Mouse (Mus musculus) lung, postnatal 0 days (tissue): ENCODE measurements around the gene Klhl40.

Experiments
- CTCF ChIP-seq: IDR thresholded peaks from 2 replicates; pipeline ENCODE4 v1.5.1; 2016; ENCODE audit warnings: antibody characterized with exemption, mild to moderate bottlenecking
- EP300 ChIP-seq: IDR thresholded peaks from 2 replicates; pipeline ENCODE4 v1.6.1; 2016; ENCODE audit warnings: antibody characterized with exemption, mild to moderate bottlenecking, control low read depth

DNA sequence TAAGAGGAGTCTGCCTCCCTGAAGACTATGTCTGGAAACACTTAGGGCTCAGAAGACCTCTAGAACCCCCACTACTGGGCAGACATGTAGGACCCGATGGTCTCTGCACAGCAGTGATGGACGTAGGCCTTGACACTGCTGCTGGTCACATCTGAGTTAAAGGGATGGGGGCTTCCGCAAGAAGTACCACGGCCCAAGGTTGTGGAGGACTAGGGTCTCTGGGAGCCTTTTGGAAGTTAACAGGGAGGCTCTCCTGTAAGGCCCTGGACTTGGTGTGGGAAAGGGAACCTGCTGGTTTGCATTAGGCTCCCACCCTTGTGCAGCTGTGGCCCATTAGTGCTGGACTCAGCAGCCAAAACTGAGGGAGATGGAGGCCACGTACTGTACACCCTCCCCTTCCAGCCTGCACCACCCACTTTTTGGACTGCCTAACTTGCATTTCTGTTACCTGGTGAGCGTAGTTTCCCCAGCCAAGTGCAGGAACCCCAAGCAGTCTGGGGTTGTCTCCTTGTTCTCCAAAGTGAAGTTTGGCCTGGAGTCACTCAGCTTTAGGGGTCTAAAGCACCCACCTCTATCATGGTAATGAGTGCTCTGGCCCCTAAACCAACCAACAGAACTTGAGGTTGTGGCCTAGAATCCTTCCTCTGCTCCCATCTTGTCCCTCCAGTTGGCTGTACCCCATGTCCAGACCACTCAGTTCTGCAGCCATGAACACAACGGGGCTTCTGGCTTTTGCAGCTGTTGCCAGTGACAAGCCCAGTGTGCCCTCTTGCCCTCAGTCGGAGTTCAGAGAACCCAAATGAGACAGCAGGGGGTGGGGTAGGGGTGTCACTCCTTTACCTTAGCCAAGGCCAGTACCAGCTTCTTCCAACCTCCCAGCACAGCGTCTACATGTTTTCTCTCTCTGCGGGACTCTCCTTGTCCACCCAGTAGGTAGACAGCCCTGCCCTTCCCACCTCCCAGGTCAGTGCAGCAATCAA, 19.3 kb upstream of the Klhl40 start:
- TF ChIP-seq CTCF: no peak
- no peak for TF ChIP-seq EP300
